Mouse (Mus musculus) cerebral cortex, adult 2 months (tissue): ENCODE results near the gene Edem1.

Experiments used
- WGBS: fragments of 180-500 bp; shearing (Covaris S2); methylation state at CpG from one replicate; pipeline ENCODE4 v1.1.7; 2018; 5-methylcytosine and 5-hydroxymethylcytosine counted together

Edem1 gene

GRCm38 (mm10) chr6:108828234-108828868 is at the start of gene Edem1:
Gene Edem1 (plus strand): TSS chr6:108828641.
- WGBS, result under 1% methylated on average over 67 of the region's 67 CpGs

GRCm38 (mm10) chr6:108781865-108782264 is 46.6 kb upstream of the Edem1 start:
- WGBS, result 62% methylated on average over 6 of the region's 6 CpGs

DNA sequence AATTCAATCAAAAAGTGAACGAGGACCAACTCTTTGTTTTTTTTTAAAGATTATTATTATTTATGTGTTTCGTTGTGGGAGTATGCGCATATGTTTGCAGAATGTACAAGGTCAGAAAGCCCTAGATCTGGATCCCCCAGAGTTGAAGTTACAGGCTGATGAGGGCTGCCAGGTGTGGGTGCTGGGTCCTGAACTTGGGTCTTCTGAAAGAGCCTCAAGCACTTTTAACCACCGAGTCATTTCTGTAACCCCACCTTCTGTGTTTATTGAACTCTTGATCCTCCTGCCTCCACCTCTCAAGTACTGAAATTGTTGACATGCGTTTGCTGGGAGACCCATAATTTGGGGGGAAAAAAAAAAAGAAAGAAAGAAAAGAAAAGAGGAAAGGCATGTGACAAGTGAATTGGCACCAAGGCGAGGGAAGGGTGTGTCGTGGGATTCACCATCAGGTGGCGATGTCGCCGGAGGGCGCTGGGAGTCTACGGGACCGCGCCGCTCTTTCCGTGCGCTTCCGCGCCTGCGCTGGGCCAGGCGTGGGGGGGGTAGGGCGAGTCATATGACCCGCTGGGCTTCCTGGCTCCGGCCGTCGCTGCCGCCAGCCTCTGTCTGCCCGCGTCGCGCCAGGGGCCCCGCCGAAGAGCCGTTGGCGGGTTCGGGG is 45.8 kb upstream of the Edem1 start, which contains the start of gene Arl8b:
TSS of gene Arl8b (plus strand) at position 574 of the 658 bp plus-strand sequence.
- 9% methylated on average over 36 of the region's 36 CpGs for whole genome bisulfite sequencing

DNA sequence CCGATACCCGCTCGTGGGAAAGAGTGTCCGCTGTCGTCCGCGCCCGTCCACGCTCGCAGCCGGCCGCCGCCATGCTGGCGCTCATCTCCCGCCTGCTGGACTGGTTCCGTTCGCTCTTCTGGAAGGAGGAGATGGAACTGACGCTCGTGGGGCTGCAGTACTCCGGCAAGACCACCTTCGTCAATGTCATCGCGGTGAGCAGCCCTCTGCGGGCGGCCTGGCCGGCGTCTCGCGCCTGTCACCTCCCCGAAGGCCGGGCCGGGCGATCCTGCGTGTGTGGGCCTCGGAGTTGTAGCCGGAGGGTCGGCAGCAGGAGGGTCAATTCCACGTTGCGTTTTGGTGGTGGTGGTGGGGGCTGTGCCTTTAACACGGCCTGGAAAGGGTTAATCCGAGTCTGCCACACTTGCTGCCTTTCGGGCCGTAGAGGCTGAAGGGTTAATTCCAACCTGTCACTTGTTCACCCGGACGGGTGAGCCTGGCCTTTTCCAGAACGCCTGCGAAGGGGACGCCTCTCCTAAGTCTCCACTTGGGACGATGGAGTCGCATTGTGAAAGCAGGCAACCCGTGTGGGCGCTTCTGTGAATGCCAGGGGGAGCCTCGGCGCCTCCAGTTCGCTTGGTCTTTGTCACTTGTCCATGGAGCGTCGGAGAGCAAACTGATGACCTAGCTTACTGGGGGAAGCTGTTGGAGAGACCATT is 45.1 kb upstream of the Edem1 start:
- WGBS, result under 1% methylated on average over 57 of the region's 57 CpGs

- 16% methylated on average over 11 of the region's 11 CpGs for WGBS
These were observed 44.4 kb upstream of the Edem1 start for GRCm38 (mm10) chr6:108784056-108784455.

DNA sequence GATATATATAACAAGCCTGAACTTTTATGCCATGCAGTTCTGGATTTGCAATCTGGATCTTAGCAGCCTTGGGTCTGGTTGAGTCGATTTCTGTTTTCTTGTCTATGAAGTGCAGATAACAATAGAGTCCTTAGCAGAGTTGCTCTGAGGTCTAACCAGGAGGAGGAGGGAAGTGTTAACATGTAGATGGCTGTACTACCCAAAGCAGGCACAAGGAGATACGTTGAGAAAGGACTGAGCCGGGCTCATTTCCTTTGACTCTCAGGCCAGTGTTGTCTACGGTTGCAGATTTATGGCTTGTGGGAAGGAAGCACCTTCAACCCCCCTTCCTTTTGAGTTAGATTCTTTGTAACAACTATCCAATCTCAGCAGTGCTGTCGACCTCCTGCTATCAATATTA is 43.6 kb upstream of the Edem1 start:
- WGBS, result 34% methylated on average over 5 of the region's 5 CpGs

DNA sequence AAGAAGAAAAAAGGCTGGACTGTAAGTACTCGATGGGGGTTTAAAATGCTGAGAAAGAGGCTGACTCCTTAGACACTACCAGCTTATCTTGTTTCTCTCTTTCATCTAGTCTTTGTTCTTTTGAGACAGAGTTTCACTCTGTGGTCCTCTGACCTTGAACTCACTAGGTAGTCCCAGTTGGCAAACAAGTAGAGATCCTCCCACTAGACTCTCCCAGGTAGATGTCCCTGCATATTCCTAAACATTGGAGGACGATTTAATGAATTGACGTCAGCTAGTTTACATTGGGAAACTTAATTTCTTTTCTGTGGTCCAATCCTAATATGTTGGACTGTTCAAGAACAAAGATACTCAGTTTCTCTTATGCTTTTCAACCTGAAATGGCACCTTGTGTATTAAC is 42.9 kb upstream of the Edem1 start:
- WGBS, result 75% methylated on average over 3 of the region's 3 CpGs

- WGBS, result 74% methylated on average over 5 of the region's 5 CpGs
These were observed 36.9 kb upstream of the Edem1 start for GRCm38 (mm10) chr6:108791498-108791897.

- WGBS, result 52% methylated on average over 1 of the region's 1 CpGs
These were observed 32.5 kb upstream of the Edem1 start for GRCm38 (mm10) chr6:108795912-108796311.

GRCm38 (mm10) chr6:108796706-108797105 is 31.7 kb upstream of the Edem1 start:
- WGBS, result 44% methylated on average over 2 of the region's 2 CpGs

- WGBS, result 16% methylated on average over 1 of the region's 1 CpGs
These were observed 23.2 kb upstream of the Edem1 start for GRCm38 (mm10) chr6:108805194-108805593.

DNA sequence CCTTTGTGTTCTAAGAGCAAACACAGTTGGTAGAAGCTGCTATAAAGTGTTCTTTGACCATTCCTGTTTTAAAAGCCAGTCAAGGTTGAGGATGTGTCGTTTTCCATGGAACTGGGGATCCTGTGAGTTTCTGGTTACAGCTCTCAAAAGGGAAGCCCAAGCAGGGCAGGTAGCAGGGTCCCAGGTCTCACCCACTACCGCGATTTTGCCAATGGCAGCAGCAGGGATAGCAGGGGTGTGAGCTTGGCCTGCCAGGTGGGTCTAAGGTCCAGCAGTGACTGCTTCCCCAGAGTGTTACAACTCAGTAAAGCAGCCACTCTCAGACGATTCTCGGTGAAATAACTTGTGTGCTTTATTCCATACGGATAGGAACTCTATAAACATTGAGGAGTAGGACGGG is 22.6 kb upstream of the Edem1 start:
- WGBS, result 73% methylated on average over 7 of the region's 7 CpGs

GRCm38 (mm10) chr6:108807446-108807845 is 21.0 kb upstream of the Edem1 start:
- WGBS, result 76% methylated on average over 3 of the region's 3 CpGs

- 89% methylated on average over 1 of the region's 1 CpGs for WGBS
These were observed 19.7 kb upstream of the Edem1 start for GRCm38 (mm10) chr6:108808786-108809185.

DNA sequence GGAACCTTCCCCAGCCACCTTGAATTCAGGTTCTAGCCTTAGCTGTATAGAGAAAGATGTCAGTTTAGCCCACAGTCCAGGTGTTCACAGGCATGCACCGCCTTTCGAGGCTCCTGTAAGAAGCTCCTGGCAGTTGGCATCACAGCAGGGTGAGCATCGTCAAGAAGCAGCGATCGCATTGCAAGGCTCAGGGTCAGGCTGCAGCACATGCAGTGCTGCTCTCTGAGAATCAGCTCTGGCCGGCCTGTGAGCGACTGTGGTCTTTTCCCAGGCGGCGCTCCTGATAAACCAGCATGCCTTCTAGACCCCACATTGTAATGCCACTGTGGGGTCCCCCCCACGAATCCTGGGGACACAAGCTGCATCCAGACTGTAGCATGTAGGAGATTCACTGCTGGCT is 18.2 kb upstream of the Edem1 start:
- WGBS, result 71% methylated on average over 10 of the region's 10 CpGs

DNA sequence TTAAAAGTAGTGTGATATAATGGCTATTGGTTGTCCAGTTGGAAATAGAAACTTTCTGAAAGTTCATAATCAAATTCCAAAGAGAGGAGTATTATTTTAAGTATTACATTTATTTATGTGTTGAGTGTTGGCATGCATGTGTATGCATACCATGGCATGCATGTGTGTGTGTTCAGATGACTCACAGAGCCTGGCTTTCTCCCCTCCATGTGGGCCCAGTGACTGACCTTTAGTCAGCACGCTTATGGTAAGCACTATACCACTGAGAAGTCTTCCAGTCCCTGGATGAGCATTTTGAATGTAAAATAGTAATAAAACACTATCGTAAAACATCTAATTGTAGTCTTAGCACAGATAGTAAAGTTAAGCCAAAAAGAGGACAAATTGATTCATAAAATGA is 16.3 kb upstream of the Edem1 start:
- WGBS, result 77% methylated on average over 2 of the region's 2 CpGs

DNA sequence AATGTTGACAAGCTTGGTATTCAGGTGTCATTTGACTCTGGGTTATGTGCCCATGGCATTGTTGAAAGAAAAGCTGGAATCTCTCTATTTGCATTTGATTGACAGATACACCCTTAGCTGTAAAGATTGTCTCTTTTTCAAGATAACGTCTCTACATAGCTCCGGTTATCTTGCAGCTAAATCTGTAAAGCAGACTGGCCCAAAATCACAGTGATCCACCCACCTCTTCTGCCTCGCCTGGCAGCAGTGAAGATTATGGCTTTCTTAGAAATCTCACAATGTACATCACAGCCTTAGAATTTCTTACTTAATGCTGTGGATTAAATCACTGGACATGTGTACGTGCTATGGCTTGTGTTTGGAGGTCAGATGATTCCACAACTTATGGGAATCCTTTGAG is 10.9 kb upstream of the Edem1 start:
- 59% methylated on average over 4 of the region's 4 CpGs for WGBS

- WGBS, result 60% methylated on average over 7 of the region's 7 CpGs
These were observed 3.5 kb upstream of the Edem1 start for GRCm38 (mm10) chr6:108824816-108825545.

DNA sequence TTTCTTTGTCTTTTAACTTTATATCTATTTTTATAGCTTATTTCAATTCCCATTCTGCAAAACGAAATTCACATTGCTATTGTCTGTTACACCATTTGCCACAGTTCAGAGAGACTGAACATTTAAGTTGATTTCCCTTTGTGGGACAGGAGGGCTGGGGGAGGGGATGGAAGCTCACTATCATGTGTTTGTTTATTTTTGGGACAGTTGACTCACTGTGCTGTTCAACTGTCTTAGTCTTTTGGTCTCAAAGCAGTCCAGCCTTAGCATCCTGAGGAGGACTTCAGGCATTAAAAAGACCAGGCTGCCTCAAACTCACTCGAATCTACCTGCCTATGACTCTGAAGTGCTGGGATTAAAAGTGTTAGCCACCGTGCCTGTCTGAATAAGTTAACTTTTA is 2.4 kb upstream of the Edem1 start:
- WGBS, result 45% methylated on average over 3 of the region's 3 CpGs

DNA sequence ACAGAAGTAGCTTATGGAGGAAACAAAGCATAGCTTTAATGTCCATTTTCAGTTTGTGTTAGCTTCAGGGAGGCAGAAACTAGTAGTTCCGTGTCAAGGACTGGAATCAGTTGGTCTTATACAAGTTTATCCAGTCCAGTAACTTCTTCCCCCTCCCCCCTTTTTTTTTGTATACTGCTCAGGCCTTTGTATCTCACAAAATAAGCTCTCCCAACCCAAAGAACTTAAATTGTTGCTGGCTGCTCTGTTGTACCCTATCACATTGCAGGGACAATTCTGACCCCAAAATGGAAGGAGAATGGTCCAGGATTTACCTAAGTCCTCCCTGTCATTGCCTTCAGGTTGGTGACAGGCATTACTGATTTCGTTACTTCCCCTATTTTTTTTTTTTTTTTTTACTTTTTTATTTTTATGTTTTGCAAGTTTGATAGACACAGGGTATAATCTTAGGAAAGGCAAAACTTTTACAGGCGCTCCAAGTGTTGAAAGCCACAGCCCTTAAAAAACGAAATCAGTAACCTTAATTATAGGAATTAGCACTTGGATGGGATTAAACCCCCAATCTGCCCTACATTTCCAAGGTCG is 1.0 kb upstream of the Edem1 start:
- WGBS, result 26% methylated on average over 5 of the region's 5 CpGs

GRCm38 (mm10) chr6:108828872-108829271 is 431 bp downstream of the Edem1 start:
- under 1% methylated on average over 56 of the region's 56 CpGs for WGBS
